Mouse (Mus musculus): ENCODE data around the gene Itpripl1. TPM values are rescaled to one million over a fixed set of nuclear protein-coding genes. Genes with fewer than 3 reads are reported as not detected.
"Not testable (repeated sequence)": the region's sequence is repeated elsewhere in the genome, so short reads cannot be mapped to it uniquely, and the experiment has no call there.

The Itpripl1 gene
- polyA plus RNA-seq (2014; fragmentation: Nextera tagmentation; extraction: Ambion mirVana): 11.2 TPM in 2 replicates

DNA sequence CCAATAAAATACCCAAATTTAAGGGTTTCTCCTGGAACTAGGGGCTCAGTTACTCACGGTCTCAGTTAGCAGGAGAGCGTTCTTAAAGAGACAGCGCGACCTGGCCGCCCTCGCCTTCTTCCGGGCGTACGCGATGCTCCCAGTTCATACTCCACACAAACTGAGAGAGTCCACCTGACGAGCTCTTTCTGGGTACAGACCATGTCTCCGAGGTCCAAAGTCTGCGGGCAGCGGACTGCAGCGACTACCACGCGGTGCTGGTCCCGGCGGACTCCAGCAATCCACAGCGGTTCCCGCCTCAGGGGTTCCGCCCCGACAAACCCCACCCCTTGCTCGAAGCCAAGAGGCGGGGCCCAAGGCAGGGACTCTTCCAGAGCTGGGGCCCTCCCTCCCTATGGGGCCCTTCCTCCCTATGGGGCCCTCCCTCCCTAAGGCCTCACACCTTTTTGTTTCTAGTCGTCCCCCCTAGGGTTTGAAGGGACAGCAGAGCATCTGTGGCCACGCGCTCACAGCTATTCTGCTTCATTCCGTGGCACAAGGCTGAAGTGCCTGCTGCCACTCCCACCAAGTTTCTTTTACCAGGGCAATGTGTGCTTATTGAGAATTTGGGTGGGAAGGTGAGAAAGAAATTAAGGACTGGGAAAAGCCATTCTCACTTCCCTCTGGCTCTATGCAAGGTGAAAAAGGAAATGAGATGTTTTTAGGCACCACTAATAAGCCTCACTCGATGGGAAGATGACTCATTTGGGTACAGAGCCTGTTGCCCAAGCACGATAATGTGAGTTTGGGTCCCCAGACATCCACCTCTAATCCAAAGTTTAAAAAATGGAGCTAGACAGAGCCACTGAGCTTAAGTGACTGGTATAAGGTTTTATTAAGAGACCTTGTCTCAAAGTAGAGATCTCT lies at the start of gene Itpripl1:
Itpripl1 (minus strand) TSS at position 285 of the 906 bp plus-strand sequence.
- Histone ChIP-seq H3K9me3 (replicated peaks; ENCODE audit: control insufficient read depth, low read length) (no peaks in the 10 kb centered on the region), H3K4me2 (peak within 1 kb of the TSS; percentile 94), H3K36me3 (ENCODE audit: control insufficient read depth, insufficient read depth, low read length) (peaks cover 14% of the 10 kb centered on the region), H3K27me3 (ENCODE audit: control insufficient read depth, insufficient read depth, low read length) (no peaks in the 10 kb centered on the region; the same call in 1 of the 2 replicates), H3K9ac (ENCODE audit: low read depth, low read length) (peak within 1 kb of the TSS; percentile 78), H3K4me1 (ENCODE audit: control insufficient read depth, insufficient read depth, low read length) (peaks cover 8% of the 10 kb centered on the region), H3K4me3 (ENCODE audit: low read depth, low read length) (peak within 1 kb of the TSS; percentile 62), H3K27ac (ENCODE audit: low read depth, low read length) (no peak within 1 kb of the TSS; the same call in 1 of the 2 replicates)
- WGBS (ENCODE audit: insufficient replicate concordance): 3% methylated on average over 31 of the region's 31 CpGs
- peak; percentile 94 for ATAC-seq (replicated peaks; ENCODE audit: insufficient number of reproducible peaks, low FRiP score, low TSS enrichment)

GRCm38 (mm10) chr2:127189574-127189973 lies 46.3 kb upstream of the Itpripl1 start:
- no peak overlapping the region for H3K4me2 ChIP-seq
- no peaks in the 10 kb centered on the region for H3K9me3 ChIP-seq (replicated peaks; ENCODE audit: control insufficient read depth, low read length)
- no peak overlapping the region for H3K4me3 ChIP-seq (ENCODE audit: low read depth, low read length)
- no peaks in the 10 kb centered on the region for H3K36me3 ChIP-seq (ENCODE audit: control insufficient read depth, insufficient read depth, low read length)
- no peak overlapping the region for H3K9ac ChIP-seq (ENCODE audit: low read depth, low read length)
- no peak for ATAC-seq (replicated peaks; ENCODE audit: insufficient number of reproducible peaks, low FRiP score, low TSS enrichment)
- H3K4me1 ChIP-seq (ENCODE audit: control insufficient read depth, insufficient read depth, low read length): no peaks in the 10 kb centered on the region
- no peaks in the 10 kb centered on the region; the same call in 1 of the 2 replicates for H3K27me3 ChIP-seq (ENCODE audit: control insufficient read depth, insufficient read depth, low read length)
- no peak overlapping the region for H3K27ac ChIP-seq (ENCODE audit: low read depth, low read length)

GRCm38 (mm10) chr2:127182598-127183381 lies 39.5 kb upstream of the Itpripl1 start:
- Histone ChIP-seq H3K9ac (ENCODE audit: low read depth, low read length) (peak overlapping the region; percentile 91), H3K36me3 (ENCODE audit: control insufficient read depth, insufficient read depth, low read length) (no peaks in the 10 kb centered on the region), H3K4me3 (ENCODE audit: low read depth, low read length) (peak overlapping the region; percentile 72), H3K4me2 (peak overlapping the region; percentile 85), H3K4me1 (ENCODE audit: control insufficient read depth, insufficient read depth, low read length) (no peaks in the 10 kb centered on the region), H3K9me3 (replicated peaks; ENCODE audit: control insufficient read depth, low read length) (no peaks in the 10 kb centered on the region), H3K27ac (ENCODE audit: low read depth, low read length) (peak overlapping the region; percentile 86), H3K27me3 (ENCODE audit: control insufficient read depth, insufficient read depth, low read length) (no peaks in the 10 kb centered on the region; the same call in 1 of the 2 replicates)
- ATAC-seq (replicated peaks; ENCODE audit: insufficient number of reproducible peaks, low FRiP score, low TSS enrichment): peak; percentile 98
- WGBS (ENCODE audit: insufficient replicate concordance): 2% methylated on average over 17 of the region's 17 CpGs

GRCm38 (mm10) chr2:127166261-127166660 lies 23.0 kb upstream of the Itpripl1 start:
- ATAC-seq (replicated peaks; ENCODE audit: insufficient number of reproducible peaks, low FRiP score, low TSS enrichment); H3K36me3 ChIP-seq (ENCODE audit: control insufficient read depth, insufficient read depth, low read length); H3K27me3 ChIP-seq (ENCODE audit: control insufficient read depth, insufficient read depth, low read length); H3K4me2 ChIP-seq; H3K4me1 ChIP-seq (ENCODE audit: control insufficient read depth, insufficient read depth, low read length); H3K9me3 ChIP-seq (replicated peaks; ENCODE audit: control insufficient read depth, low read length); H3K4me3 ChIP-seq (ENCODE audit: low read depth, low read length); H3K27ac ChIP-seq (ENCODE audit: low read depth, low read length); H3K9ac ChIP-seq (ENCODE audit: low read depth, low read length): not testable (repeated sequence)
- WGBS (ENCODE audit: insufficient replicate concordance): 9% methylated on average over 1 of the region's 1 CpGs

- no peak for ATAC-seq (replicated peaks; ENCODE audit: insufficient number of reproducible peaks, low FRiP score, low TSS enrichment)
- Histone ChIP-seq H3K9ac (ENCODE audit: low read depth, low read length) (no peak overlapping the region), H3K36me3 (ENCODE audit: control insufficient read depth, insufficient read depth, low read length) (no peaks in the 10 kb centered on the region), H3K4me1 (ENCODE audit: control insufficient read depth, insufficient read depth, low read length) (no peaks in the 10 kb centered on the region), H3K4me3 (ENCODE audit: low read depth, low read length) (no peak overlapping the region), H3K27ac (ENCODE audit: low read depth, low read length) (no peak overlapping the region), H3K4me2 (no peak overlapping the region), H3K9me3 (replicated peaks; ENCODE audit: control insufficient read depth, low read length) (no peaks in the 10 kb centered on the region), H3K27me3 (ENCODE audit: control insufficient read depth, insufficient read depth, low read length) (no peaks in the 10 kb centered on the region)
- 47% methylated on average over 4 of the region's 4 CpGs for whole genome bisulfite sequencing (ENCODE audit: insufficient replicate concordance)
Measured at GRCm38 (mm10) chr2:127165675-127166074, 22.4 kb upstream of the Itpripl1 start.

- 65% methylated on average over 3 of the region's 3 CpGs for WGBS (ENCODE audit: insufficient replicate concordance)
- no peak overlapping the region for H3K4me3 ChIP-seq (ENCODE audit: low read depth, low read length)
- H3K9me3 ChIP-seq (replicated peaks; ENCODE audit: control insufficient read depth, low read length): 0 out of 2 replicates have a peak, but pooled peaks cover 2% of the 10 kb centered on the region
- no peaks in the 10 kb centered on the region; the same call in 1 of the 2 replicates for H3K27me3 ChIP-seq (ENCODE audit: control insufficient read depth, insufficient read depth, low read length)
- H3K27ac ChIP-seq (ENCODE audit: low read depth, low read length): no peak overlapping the region
- peaks cover 8% of the 10 kb centered on the region for H3K4me1 ChIP-seq (ENCODE audit: control insufficient read depth, insufficient read depth, low read length)
- no peak for ATAC-seq (replicated peaks; ENCODE audit: insufficient number of reproducible peaks, low FRiP score, low TSS enrichment)
- no peak overlapping the region for H3K9ac ChIP-seq (ENCODE audit: low read depth, low read length)
- H3K36me3 ChIP-seq (ENCODE audit: control insufficient read depth, insufficient read depth, low read length): peaks cover 8% of the 10 kb centered on the region; the same call in 1 of the 2 replicates
- no peak overlapping the region for H3K4me2 ChIP-seq
Measured at GRCm38 (mm10) chr2:127145699-127146098, 2.5 kb upstream of the Itpripl1 start.

- Histone ChIP-seq H3K4me2 (peak overlapping the region; percentile 94), H3K4me3 (ENCODE audit: low read depth, low read length) (peak overlapping the region; percentile 62), H3K9ac (ENCODE audit: low read depth, low read length) (peak overlapping the region; percentile 78), H3K27ac (ENCODE audit: low read depth, low read length) (no peak overlapping the region), H3K36me3 (ENCODE audit: control insufficient read depth, insufficient read depth, low read length) (peaks cover 14% of the 10 kb centered on the region), H3K4me1 (ENCODE audit: control insufficient read depth, insufficient read depth, low read length) (peaks cover 8% of the 10 kb centered on the region), H3K27me3 (ENCODE audit: control insufficient read depth, insufficient read depth, low read length) (no peaks in the 10 kb centered on the region; the same call in 1 of the 2 replicates), H3K9me3 (replicated peaks; ENCODE audit: control insufficient read depth, low read length) (no peaks in the 10 kb centered on the region)
- ATAC-seq (replicated peaks; ENCODE audit: insufficient number of reproducible peaks, low FRiP score, low TSS enrichment): no peak
- 13% methylated on average over 6 of the region's 6 CpGs for WGBS (ENCODE audit: insufficient replicate concordance)
Measured at GRCm38 (mm10) chr2:127142577-127143157, 575 bp downstream of the Itpripl1 start.

DNA sequence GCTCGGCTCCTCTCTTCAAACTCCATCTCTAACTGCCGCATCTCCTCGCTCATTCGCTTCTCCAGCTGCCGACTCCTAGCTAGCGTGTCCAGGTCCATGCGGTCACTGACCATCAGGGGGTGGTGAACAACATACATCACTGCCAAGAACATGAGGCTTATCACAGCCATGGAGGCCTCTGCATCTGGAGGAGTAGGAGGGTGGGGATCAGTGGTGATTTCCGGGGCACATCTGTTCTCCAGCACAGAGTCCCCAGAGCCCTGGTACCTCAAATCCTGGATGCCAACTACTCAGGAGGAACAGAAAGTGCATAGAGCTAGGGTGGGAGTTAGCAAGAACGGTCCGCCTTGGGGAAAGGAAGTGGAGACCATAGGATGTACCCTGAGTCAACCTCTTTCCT lies 1.2 kb downstream of the Itpripl1 start:
- Histone ChIP-seq H3K4me1 (ENCODE audit: control insufficient read depth, insufficient read depth, low read length) (peaks cover 12% of the 10 kb centered on the region), H3K27ac (ENCODE audit: low read depth, low read length) (no peak overlapping the region), H3K9ac (ENCODE audit: low read depth, low read length) (peak overlapping the region; percentile 78), H3K27me3 (ENCODE audit: control insufficient read depth, insufficient read depth, low read length) (no peaks in the 10 kb centered on the region; the same call in 1 of the 2 replicates), H3K36me3 (ENCODE audit: control insufficient read depth, insufficient read depth, low read length) (peaks cover 14% of the 10 kb centered on the region), H3K4me2 (peak overlapping the region; percentile 94), H3K9me3 (replicated peaks; ENCODE audit: control insufficient read depth, low read length) (no peaks in the 10 kb centered on the region), H3K4me3 (ENCODE audit: low read depth, low read length) (peak overlapping the region; percentile 62)
- ATAC-seq (replicated peaks; ENCODE audit: insufficient number of reproducible peaks, low FRiP score, low TSS enrichment): no peak
- WGBS (ENCODE audit: insufficient replicate concordance): 70% methylated on average over 10 of the region's 10 CpGs
